Mouse (Mus musculus): Measurements from ENCODE around the gene Phtf2.
"Not testable (repeated sequence)": the region's sequence is repeated elsewhere in the genome, so short reads cannot be mapped to it uniquely, and the experiment has no call there.

DNA sequence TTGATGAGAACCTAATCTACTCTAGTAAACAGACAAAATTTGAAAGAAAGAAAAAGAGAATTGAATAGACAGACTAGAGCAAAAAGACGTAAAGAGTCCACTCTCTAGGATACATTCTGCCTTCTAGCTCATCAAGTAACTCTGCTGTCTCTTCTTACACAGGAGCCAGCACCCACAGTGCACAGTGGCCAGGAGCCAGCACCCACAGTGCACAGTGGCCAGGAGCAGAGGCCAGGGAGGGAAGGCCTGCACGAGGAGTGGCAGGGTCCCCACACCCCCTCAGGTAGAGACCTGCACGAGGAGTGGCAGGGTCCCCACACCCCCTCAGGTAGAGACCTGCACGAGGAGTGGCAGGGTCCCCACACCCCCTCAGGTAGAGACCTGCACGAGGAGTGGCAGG is 95.5 kb downstream of the Phtf2 start:
- TF ChIP-seq CTCF, EP300 (IDR thresholded peaks at IDR 0.05; ENCODE audit: low read depth): not testable (repeated sequence)
